Comparison of ENCODE assay signal across 8 mouse cellular contexts in genomic region chr4:131843290-131843743, GRCm38 (mm10). TPM values are rescaled to one million over a fixed set of nuclear protein-coding genes. Genes with fewer than 3 reads are reported as not detected.
DNase-seq lines count a peak whose midpoint lies in the region; ATAC-seq lines count a peak whose summit lies in the region.

Gene Mecr, plus strand, starts transcription at chr4:131843470.

- H3K27me3 ChIP-seq in hindbrain, embryonic 13.5 days: peaks cover 33% of the 10 kb centered on the region

- peak within 1 kb of the TSS; percentile 96 for H3K4me2 ChIP-seq in hindbrain, embryonic 13.5 days

- WGBS in hindbrain, embryonic 13.5 days: 0% methylated on average over 37 of the region's 37 CpGs

- DNase-seq in NIH3T3 (ENCODE audit: low read depth): peak; percentile 93
- DNase-seq in cerebellum, postnatal 10 days: peak; percentile 98 to 99
- DNase-seq in frontal cortex, postnatal 14 days (ENCODE audit: low spot score in 2 of 2): peak; percentile 84 to 92
- DNase-seq in layer of hippocampus, postnatal 25 days (ENCODE audit: extremely low spot score in 1 of 2, low spot score in 1 of 2): peak; percentile 92 to 94
- DNase-seq in lung, postnatal 25 days (ENCODE audit: low spot score): peak; percentile 91
- peak; percentile 96 for DNase-seq in retina, embryonic 14.5 days (ENCODE audit: low spot score)
- peak; percentile 97 for DNase-seq in thymus, postnatal 4 days

- H3K27ac ChIP-seq in hindbrain, embryonic 13.5 days: peak within 1 kb of the TSS; percentile 23

- ATAC-seq in hindbrain, embryonic 13.5 days (ENCODE audit: low FRiP score): peak; percentile 69

- H3K36me3 ChIP-seq in hindbrain, embryonic 13.5 days: no peaks in the 10 kb centered on the region; the same call in 1 of the 2 replicates

- no peaks in the 10 kb centered on the region for H3K9me3 ChIP-seq in hindbrain, embryonic 13.5 days

- H3K4me3 ChIP-seq in hindbrain, embryonic 13.5 days: peak within 1 kb of the TSS; percentile 89

- peaks cover 18% of the 10 kb centered on the region for H3K4me1 ChIP-seq in hindbrain, embryonic 13.5 days (replicated peaks)

- peak within 1 kb of the TSS; percentile 83 for H3K9ac ChIP-seq in hindbrain, embryonic 13.5 days

RNA-seq across cellular contexts. Expression of gene Mecr, which starts in this region (rescaled TPM):
- 36.9 and 38.5 TPM in 2 replicates for polyA plus RNA-seq in hindbrain, embryonic 13.5 days (2015; fragmentation: Nextera tagmentation; extraction: Ambion mirVana)
- total RNA-seq in layer of hippocampus, postnatal 25 days (2021): 10 to 100 TPM; 28.4 to 33.4 TPM

Comparison
In these comparisons a context has a peak if more than half of its experiments do, and no peak if none do; other contexts are left out.
1. Peak in every context shown above with its lines: DNase-seq, ATAC-seq, H3K4me3 ChIP-seq and H3K27ac ChIP-seq.